Mouse (Mus musculus) brain, embryonic 14.5 days (tissue): ENCODE measurements around the gene Tmem235. TPM values are rescaled to one million over a fixed set of nuclear protein-coding genes. Genes with fewer than 3 reads are reported as not detected.

ENCODE experiments used
- DNase-seq: peaks from one replicate; pipeline ENCODE4 v3.0.0-alpha.2; 2011; ENCODE audit warnings: low read depth
- CTCF ChIP-seq: fragments of 200-500 bp; IDR thresholded peaks from 2 replicates; pipeline ENCODE4 v1.5.1; 2012; ENCODE audit warnings: inconsistent platforms, mild to moderate bottlenecking, moderate library complexity, borderline replicate concordance; ENCODE audit not compliant: insufficient read depth, insufficient read length; ENCODE audit errors: extremely low read depth
- POLR2A ChIP-seq: fragments of 200-500 bp; IDR thresholded peaks from 2 replicates; pipeline ENCODE4 v1.6.1; 2012; ENCODE audit warnings: mild to moderate bottlenecking, inconsistent platforms, borderline replicate concordance; ENCODE audit not compliant: poor library complexity, insufficient read depth, insufficient read length, severe bottlenecking; ENCODE audit errors: extremely low read depth
- polyA plus RNA-seq: library from polyadenylated mRNA; depleted of rRNA; stranded (reverse); fragments of >200 nt; gene quantifications from 2 replicates; pipeline ENCODE4 v1.2.3, GENCODE M21; 2012

Tmem235 gene
- polyA plus RNA-seq, 1 experiment = 0.10 TPM

DNA sequence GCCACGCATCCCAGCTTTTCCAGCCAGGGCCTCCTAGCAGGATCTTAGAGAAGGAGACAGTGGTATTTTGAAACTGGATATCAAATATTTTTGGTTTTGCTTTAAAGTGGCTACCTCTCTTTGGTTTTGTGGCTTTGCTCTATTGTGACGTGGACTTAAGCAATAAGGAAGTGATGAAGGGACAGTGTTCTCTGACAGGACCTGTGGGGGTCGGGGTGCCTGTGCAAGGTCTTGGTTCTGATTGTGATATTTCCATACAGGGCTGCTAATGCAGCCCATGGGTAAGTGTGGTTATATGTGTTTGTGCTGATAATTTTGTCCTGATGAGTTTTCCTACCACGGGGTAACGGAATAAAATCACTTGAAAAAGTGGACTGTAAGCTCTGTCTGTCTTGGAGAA, 5.2 kb upstream of the Tmem235 start:
- TF ChIP-seq CTCF (no peak), POLR2A (no peak)
- no peak for DNase-seq

DNA sequence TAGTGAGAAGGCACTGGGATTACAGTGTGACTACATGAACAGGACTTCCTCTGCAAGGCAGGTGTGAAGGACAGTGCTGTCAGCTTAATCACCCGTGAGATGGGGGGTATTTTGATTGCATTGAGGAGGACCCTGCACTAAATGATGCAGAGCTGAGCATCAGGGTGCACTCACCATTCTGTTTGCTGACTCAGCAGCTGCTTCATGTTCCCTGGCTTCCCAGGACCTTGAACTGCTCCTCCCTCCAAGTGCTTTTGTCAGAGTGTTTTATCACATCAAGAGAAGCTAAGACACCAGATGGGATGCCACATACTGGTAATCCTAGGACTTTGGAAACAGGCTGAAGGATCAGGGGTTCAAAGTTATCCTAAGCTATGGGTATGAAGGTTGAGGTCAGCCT, 4.6 kb upstream of the Tmem235 start:
- no peak for TF ChIP-seq CTCF
- TF ChIP-seq POLR2A = no peak
- DNase-seq = no peak

DNA sequence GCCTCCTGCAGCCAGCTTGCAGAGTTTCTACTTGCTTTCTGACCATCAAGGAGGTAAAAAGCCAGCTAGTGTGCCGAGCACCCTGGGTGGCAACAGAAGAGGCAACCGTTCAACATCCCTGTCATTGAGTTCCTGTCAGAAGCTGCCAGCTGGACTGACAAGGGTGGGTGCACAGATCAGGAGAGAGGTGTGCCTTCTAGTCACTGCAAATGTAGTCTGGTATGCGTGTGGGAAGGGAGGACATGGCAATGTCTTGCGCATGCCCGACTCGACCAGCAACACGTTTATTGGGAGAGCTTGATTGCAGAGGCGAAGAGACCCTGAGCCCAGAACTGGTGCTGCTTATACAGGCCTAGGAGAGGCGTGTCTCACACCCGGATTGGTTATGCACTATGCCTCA, 3.1 kb upstream of the Tmem235 start:
- no peak for DNase-seq
- TF ChIP-seq POLR2A = no peak
- TF ChIP-seq CTCF = no peak

GRCm38 (mm10) chr11:117858392-117858791, 2.2 kb upstream of the Tmem235 start:
- no peak for DNase-seq
- TF ChIP-seq CTCF = no peak
- no peak for TF ChIP-seq POLR2A

GRCm38 (mm10) chr11:117863174-117863856, 2.8 kb downstream of the Tmem235 start:
- no peak for TF ChIP-seq POLR2A
- TF ChIP-seq CTCF = no peak
- no peak for DNase-seq

DNA sequence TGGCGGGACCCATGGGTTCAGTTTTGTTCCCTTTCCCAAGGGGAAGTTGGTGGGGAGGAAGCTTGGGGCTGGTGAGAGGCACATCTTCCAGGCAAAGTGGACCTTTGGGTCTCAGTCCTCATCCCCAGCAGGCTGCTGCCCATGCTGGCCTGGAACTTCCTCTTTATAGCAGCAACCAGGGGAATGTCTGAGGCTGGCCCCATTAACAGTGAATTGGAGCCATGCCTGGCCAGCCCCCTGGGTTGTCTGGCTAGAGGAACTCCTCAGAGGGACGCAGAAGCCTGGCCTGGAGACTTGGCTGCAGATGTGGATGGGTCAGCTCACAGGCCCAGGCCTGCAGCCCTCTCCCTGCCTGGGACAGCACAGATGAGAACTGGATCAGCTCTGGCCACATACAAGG, 4.3 kb downstream of the Tmem235 start:
- TF ChIP-seq POLR2A = no peak
- TF ChIP-seq CTCF = no peak
- no peak for DNase-seq

- TF ChIP-seq CTCF = no peak
- TF ChIP-seq POLR2A = no peak
- DNase-seq = peak; percentile 80
These were observed 5.4 kb downstream of the Tmem235 start for GRCm38 (mm10) chr11:117865988-117866387.

DNA sequence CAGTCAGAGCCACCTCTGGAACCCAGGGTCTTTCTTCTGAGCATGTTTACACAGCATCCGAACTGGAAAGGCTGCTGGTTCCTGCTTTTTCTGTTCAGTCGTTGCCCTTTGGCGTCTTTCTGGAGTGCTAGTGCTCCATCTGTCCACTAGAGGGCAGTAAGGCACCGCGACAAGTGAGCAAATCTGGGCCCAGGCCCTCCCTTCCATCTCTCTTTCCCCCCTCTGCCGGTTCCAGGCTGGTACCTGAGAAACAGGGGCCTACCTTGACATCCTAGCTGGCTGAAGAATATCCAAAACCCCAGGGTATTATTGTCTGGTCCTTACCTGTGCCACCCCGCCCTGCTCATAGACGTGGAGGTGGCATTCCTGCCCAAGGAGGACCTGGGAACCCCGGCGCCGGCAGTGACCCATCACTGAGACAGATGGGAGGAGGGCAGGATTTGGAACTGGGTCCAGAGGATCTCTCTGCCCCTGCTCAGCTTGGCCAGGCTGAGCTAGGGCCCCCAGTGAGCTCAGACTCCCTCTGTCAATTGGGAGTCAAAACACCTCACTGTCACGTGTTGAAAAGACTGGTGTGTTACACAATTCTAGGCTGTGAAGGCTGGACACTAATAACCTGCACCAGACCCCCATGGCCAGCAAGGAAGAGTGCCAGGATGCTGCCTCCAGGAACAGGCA, 10.3 kb downstream of the Tmem235 start:
- TF ChIP-seq POLR2A = no peak
- TF ChIP-seq CTCF = peak; percentile 99
- peak; percentile 87 for DNase-seq

GRCm38 (mm10) chr11:117871376-117871775, 10.8 kb downstream of the Tmem235 start:
- DNase-seq = no peak
- TF ChIP-seq CTCF = no peak
- no peak for TF ChIP-seq POLR2A

DNA sequence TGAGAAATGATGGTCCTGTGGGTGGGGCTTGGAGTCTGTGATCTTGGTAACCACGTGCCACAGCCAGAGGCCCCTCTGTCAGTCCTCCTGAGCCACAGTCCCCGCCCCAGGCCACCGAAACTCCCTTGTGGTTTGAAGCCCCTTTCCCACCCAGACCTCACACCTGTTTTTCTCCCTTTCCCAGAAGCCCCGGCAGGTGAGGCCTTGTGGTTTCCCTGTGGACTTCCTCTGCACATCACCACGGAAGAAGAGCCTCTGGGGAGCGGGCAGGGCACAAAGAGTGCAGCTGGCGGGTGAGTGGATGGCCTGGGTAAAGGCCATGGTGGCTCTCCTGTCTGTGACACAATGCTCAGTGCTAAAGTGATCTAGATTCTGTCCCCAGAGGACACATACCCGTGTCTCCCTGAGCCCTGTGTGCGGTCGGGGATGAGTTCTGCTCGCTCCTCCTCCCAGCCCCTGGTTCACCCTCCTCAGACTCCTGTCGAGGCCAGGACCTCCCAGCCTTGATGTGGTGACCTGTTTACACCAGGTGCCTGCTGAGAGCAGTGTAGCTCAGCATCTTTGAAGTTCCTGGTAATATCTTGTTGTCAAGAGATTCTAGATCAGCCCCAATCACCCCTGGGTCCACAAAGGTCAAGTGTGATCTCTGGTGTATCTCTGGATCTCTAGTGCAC, 11.5 kb downstream of the Tmem235 start:
- no peak for TF ChIP-seq CTCF
- no peak for TF ChIP-seq POLR2A
- no peak for DNase-seq

DNA sequence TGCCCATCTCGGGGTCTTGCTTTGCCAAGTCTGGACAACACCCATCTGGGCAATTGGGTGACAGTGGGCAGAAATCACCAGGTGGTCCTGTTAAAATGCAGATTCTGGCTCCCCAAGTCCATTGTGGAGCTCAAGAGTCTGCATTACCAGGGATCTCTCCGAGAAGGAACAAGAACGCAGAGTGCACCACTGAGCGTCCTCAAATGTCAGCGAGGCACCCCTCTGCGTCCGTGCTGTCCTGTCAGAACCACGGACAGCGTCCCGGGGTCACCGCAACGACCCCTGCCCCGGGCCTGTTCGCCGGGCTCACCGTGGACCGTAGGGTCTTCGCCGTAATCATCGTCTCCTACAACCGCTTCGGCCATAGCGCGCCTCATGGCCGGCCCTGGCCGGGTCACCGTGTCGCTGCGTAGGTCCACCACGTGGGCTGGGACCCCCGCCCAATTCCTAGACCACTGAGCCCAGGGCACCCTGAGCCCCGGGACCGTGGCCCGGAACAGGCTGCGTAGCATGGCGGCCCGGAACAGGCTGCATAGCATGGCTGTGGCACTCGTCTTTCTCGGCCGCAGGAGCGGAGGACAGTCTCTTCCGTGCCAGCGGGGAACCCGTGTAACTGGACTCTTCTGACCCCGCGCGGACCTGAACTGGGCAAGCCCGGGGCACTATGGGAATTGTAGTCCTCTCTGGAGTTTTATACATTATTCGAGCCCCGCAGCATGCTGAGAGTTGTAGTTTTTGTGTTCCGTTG, 12.5 kb downstream of the Tmem235 start, which contains the start of gene Tha1:
TSS of gene Tha1 (minus strand) at position 621 of the 748 bp plus-strand sequence.
- peak; percentile 88 for DNase-seq

More for the DNA sequence above, 12.5 kb downstream of the Tmem235 start, which contains the start of gene Tha1:
- TF ChIP-seq CTCF = no peak
- no peak for TF ChIP-seq POLR2A
